Mouse (Mus musculus): ENCODE measurements around the gene 6430571L13Rik.

- TF ChIP-seq POLR2A (IDR thresholded peaks at IDR 0.05; ENCODE audit: low read depth, low read length) = no peak
- TF ChIP-seq CTCF (IDR thresholded peaks at IDR 0.05; ENCODE audit: extremely low read depth, insufficient read depth, insufficient read length, insufficient replicate concordance) = no peak
Measured at GRCm38 (mm10) chr9:107368302-107368701, 27.9 kb downstream of the 6430571L13Rik start.
